Mouse (Mus musculus) stomach, postnatal 0 days (tissue): ENCODE data around the gene Eps8.

ENCODE experiments used
- CTCF ChIP-seq: IDR thresholded peaks from 2 replicates; pipeline ENCODE4 v1.5.1; 2016; ENCODE audit warnings: antibody characterized with exemption, low read depth, mild to moderate bottlenecking, moderate library complexity
- EP300 ChIP-seq: optimal IDR thresholded peaks from 2 replicates; pipeline ENCODE3; 2016; ENCODE audit warnings: antibody characterized with exemption

DNA sequence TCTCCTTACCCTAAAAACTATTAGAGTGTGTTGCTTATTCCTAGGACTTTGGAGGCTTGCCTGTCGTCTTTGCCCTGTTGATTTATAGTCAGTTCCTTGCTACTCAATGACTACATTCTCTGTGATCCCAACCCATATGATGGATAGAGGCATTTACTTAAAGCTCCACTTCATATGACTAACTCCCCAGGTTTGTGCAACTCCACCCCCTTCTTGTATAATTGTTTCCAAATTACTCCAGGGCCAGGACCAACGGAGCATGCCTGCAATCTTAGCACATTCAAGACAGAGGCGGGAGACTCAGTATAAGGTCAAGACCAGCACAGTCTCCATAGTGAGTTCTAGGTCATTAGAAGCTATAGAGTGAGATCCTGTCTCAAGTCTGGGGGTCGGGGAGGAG lies 69.4 kb downstream of the Eps8 start:
- no peak for TF ChIP-seq CTCF
- TF ChIP-seq EP300 = no peak
